Mouse (Mus musculus) telencephalon, adult 2 months (tissue): ENCODE data around the gene Map3k21.
A peak's percentile ranks its signal among the peaks of the same experiment; 100 is the strongest.

Experiments used
- DNase-seq: peaks from one replicate; pipeline ENCODE4 v3.0.0-alpha.2; 2011; ENCODE audit warnings: low read depth, low spot score

Map3k21 gene

DNA sequence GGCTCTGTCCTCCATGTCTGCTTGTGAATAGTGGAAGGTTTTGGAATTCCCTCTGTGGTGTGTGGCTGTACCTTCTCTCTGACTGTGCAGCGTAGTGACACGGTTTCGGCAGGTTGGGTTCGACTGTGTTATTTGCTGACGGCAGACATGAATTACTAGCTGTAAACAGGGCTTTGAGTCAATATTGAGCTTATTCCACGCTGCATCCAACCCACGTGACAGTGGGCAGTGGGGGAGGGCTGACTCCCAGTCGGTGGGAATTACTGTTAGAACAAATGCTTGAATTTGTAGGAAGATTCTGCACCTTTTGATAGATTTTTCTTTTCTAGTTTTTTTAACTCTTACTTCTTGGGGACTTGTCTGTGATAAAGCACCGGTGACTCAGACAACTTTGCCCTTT is 4.1 kb downstream of the Map3k21 start:
- DNase-seq: no peak

DNA sequence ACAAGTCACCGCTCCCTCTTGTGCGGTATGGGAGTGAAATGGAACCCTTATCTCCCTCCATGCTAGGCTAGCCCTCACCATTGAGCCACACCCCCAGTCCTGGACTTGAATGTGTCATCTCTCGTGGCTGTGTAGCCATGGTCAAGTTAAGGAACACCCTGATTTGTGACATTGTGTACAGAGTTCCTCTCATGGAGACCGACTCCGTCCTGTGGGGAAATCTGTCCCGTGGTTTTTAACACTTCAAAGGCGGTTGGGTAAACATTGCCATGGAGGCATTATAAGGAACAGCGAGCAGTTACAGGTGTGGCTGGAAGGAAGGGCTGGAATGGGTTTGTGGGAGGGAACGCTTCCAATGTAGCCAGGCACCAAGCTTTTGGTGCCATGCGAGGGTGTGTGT is 6.8 kb downstream of the Map3k21 start:
- DNase-seq: no peak

DNA sequence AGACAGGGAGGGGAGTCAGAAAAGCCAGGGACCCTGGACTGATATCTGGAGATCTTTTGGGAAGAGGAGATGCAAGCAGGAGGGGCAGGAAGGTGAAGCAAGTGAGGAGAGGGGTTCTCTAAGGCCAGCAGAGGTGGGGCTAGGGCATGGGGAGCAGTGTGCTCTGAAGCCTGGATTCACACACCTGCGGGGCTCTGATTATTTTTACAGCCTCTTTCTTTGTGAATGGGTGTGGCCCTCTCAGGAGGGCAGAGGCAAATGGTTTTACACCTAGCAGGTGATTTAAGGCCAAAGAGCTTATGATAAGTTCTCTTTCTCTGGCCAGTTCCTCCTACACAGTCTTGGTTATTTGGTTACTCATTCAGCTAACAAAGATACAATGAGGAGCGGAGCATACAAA is 8.5 kb downstream of the Map3k21 start:
- DNase-seq: no peak

DNA sequence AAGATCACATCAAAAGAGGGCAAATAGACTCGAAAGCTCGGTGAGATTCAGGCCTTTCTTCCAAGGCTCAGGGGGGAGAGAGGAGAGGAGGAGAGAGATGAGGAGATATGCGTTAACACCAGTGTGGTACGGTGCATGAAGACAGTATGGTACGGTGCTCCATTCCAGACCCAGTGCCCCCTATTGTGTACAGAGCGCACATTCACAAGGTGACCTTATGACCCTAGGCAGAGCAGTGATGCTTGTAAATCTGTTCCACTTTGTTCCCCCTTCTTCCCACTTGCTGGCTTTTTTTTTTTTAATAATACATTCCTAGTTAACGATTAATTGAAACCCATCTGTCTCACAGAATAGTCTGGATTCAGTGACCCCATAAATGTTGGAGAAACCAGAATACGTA is 9.3 kb downstream of the Map3k21 start:
- DNase-seq: no peak

DNA sequence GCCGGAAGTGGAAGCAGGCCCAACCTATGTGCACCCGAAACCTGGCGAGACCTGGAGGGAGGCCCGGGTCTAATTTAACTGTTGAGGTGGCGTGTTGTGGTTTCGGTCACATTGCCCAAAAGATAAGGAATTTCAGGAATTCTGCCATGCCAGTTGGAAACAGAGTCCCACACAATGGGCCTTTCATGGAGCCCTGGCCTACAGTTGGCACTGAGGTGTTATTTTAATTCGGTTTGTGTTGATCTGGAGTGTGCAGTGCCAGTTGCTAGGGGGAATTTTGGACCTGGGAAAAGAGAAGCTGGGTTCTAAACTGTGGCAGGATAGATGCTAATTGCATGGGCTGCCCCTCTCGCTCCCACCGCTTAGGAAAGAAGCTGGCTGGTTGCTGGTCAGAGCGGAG is 10.0 kb downstream of the Map3k21 start:
- no peak for DNase-seq

DNA sequence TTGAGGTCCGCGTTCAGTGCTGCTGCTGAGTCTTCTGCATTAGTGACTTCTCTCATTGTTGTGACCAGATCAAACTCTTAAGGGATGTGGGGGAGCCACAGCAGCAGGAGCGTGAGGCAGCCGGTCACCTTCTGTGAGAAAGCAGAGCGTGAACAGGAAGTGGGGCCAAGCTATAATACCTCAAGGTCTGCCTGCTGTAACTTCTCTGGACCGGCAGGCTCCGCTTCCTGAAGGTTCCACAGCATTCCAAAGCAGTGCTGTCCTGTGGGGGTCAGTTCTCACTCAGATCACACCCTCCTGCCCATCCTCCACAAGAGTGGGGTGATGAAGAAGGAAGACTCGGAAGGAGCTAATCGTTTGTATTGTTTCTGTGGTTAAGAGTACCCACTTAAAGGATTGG is 10.5 kb downstream of the Map3k21 start:
- DNase-seq: no peak

DNA sequence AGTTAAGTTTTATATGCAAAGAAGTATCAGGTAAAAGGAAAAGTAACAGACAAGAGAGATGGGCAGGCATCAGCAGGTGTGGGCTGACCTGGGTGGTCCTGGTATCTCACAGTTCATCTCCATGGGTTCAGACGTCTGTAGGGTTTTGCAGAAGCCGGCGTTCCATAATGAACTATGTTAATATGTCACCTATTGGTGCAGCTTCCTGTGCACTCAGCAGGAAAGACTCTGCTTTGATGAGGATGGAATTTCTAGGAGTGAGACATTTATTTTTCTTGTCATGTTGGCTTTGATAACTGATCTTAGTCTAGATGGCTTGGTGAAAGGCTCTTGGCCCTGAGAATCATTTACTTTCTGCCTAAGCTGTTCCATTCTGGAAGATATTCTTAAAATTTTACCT is 12.1 kb downstream of the Map3k21 start:
- DNase-seq: no peak

DNA sequence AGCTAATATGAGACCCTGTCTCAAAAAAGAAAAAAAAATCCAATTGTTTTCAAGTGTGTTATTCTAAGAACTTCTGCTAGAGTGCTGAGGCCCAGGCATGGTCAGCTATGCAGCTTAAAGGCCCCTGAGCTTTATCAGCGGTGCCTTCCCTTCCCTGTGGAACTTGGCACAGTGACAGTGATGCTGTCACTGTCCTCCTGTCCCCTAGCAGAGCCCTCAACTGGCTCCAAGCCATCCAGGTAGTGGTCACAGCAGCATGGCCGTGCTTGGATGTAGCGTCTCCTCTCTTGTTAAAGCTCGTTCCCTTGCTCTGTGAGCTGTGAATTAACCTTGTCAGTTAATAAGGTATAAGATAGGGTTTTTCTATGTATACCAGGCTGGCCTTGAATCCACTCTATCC is 16.4 kb downstream of the Map3k21 start:
- no peak for DNase-seq

DNA sequence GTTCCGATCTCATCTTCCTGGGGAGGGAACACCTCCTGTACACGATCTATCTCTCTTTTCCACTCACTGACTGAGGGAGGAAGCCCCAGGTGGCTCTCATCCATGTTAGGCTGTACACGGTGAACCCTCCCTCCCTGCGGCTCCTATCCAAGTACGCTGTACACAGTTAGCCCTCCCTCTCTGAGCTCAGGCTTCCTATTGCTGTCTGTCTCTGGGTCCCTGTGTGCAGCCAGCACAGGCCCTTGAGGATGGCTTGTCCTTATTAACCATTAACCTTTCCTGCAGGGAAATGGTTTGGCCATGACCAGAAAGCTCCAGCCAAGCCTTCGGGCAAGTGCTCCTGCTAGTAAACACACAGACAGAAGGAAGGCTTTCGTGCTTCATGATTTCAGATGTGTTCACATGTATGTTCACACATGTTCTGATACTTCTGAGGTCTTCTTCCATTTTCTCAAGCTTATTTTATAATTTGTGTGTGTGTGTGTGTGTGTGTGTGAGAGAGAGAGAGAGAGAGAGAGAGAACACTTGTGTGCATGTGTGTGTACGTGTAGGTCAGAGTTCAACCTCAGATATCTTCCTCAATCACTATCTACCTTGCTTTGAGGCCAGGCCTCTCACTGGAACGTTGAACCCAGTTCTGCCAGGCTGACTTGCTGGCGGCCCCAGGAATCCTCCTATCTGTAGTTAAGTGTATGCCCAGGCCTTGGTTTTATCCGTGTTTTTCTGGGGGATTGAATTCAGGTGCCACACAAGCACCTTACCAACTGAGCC is 20.2 kb downstream of the Map3k21 start:
- no peak for DNase-seq

DNA sequence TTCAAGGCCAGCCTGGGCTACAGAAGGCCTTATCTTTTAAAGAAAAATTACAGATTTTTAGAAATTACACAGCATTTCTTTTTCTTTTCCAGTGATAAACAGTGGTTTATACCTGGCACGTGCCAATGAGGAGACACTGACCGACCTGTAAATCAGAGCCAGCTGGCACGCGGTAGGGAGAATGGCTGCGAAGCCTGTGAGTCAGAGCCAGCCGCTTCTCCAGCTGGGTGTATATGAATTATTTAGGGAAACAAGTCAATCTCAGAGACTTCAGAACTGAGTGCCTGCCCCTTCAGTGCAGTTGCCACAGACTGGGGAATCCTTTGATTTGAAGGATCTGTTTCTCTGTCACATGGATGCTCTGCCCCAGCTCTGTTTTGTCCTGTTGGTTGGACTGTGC is 21.6 kb downstream of the Map3k21 start:
- peak; percentile 12 for DNase-seq

DNA sequence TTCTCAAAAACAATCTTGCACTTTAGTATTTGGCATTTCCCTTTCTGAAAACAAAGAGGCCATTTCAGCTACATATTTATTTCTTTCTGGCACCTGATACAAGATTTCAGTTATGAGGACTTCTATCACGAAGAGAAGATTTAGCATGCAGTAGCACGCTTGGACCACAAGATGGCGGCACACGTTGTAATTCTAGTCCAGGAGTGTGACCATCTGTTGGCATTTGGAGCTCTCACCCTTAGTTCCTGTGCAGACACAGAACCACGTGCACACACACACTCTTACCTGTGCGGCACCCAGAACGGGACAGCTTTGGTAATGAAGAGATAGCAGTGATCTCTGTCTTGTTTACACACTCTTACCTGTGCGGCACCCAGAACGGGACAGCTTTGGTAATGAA is 25.4 kb downstream of the Map3k21 start:
- peak; percentile 41 for DNase-seq

DNA sequence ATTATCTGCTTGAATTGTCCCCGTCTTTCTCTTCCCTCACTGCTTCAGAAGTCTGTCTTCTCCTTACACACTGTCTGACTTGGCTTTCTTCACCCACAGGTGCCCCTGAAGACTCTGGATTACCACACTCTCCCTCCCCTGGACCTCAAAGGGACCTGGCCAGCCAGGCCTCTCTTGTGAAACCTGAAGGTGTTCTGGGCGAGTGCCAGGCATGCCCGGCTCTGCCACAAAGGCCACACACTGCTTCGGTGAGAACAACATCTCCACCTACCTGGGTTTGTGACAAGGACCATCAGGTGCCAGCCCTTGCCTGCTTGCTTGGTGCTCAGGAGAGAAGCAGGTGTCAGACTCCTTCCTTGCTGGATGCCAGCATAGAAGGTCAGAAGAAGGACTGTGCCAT is 34.3 kb downstream of the Map3k21 start:
- DNase-seq: no peak

DNA sequence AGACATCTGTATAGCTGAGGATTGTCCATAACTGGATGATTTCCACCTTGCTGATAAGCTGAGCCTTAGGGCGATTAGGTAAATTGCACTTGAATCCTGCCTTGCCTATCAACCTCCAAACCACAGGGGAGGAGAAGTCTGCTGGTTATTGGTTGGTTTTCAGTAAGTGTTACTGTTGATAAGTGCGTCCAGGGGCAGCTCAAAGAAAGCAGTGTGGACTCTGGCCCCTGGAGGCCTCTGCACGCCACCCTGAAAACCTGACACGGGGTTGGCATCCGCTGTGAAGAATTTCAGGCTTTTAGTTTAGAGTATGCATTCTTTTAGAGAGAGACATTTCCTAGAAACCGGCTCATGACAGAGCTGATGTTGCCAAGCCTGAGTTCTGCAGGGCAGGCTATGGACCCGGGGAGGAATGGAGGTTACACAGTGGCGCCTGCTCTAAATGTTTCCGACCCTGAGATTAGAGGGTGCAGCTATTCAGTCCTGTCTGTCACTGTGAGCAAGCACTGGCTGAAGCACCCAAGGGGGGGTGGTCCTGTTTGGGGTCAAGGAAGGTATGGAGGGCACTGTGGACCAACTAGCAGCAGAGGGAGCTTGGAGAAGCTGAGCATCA is 38.6 kb downstream of the Map3k21 start:
- no peak for DNase-seq

DNA sequence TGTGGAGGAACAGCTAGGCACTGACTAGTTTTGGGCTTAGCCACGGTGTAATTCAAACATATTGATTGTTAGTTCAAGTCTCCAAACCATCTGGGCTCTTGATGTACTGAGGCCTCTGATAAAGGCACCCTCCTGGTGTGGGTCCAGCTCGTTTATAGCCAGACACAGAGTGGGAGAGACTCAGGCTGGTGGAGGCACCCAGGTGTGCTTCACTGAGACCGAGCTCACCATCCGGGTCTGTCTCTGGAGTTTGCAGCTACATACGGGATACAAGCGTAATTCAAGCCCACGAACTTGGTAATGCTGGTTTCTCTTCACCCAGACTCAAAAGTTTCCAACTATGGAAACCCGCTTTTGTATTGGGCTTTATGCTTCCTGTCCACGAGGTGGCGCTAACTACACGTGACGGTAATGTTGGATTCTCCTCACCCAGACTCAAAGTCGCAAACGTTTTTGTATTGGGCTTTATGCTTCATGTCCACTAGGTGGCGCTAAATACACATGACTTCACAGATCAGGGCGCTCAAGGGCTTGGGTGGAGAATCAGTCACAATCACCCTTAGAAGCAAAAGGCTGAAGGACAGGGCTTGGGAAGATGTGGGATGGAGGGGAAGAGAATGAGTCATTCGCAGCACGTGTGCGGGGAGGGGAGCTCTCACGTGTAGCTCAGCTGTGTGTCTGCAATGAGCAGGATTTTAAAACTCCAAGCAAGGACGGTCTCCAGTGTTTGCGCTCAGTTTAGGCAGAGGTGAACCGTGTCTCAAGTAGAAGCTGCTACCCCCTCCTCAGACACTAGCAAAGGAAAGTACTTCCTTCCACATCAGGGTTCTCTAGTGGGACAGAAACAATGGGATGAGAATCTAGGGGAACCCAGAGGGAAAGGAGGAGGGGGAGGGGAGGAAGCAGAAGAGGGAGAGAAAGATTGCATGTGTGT is 40.0 kb downstream of the Map3k21 start:
- peak; percentile 93 for DNase-seq

DNA sequence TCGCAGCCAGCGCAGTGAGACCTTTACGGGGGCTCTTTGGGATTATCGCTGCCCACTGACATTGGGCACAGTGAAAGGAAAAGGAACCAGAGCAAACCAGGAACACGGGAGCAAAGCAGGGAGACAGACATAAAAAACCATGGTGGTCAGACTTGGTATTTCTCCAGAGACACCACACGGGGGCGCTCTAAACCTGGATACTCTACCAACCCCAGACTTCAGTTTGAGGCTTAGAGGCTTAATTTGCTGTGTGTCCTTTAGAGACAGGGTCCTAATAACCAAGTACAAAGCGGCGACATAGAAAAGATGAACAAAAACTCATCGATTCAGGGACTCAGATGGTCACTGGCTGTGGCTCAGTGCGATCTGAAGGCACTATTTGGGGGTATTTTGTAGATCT is 45.4 kb downstream of the Map3k21 start:
- peak; percentile 45 for DNase-seq

DNA sequence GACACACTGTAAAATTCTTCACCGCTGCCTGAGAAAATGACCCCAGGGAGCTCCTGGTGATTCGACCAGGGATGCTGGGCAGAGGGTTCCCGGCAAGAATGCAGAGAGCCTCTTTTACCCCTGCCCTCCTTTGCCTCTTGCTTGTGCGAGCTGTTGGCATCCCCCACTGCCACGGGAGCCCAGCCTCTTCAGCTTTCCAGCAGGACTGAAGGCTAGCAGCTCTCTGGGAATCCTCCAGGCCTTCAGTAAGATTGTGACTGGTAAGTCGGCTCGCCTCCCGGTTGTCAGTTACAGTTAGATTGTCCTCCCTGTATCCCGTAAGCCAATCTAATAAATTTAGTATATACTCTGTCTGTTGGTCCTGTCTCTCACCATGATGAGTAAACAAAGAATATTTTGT is 46.5 kb downstream of the Map3k21 start:
- DNase-seq: no peak

DNA sequence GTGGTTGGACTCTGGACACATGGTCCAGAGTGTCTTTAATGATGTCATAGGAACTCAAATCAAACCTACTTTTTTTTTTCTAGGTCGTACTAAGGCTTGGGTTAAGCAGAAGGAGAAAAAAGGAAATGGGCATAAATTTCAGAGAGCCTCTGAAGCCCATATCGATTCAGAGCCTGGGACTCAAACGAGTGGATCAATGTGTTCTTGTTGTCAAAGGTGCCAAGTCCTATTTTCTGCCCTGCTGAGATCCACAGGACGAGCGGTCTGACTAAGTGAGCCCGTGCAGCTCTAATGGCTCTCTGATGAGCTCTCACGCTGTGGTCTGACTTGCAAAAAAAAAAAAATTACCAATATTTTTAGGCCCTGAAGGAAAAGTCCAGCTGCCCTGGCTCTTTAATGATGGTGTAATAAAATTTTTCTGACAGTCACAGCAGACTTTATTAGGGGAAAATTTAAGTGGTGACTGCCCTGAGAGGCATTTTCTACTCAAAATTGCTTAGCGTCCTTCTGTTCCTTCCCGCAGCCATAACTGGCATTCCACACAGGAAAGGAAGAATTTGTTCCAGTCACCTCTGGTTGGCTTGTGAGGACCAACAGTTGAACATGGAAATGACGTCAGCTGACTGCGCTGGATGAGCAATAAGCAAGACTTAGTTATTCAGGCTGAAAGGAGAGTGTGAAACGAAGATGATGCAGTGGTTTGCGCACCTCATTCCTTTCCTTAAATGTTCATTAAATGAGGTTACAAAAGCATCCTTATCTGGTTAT is 47.2 kb downstream of the Map3k21 start:
- no peak for DNase-seq

DNA sequence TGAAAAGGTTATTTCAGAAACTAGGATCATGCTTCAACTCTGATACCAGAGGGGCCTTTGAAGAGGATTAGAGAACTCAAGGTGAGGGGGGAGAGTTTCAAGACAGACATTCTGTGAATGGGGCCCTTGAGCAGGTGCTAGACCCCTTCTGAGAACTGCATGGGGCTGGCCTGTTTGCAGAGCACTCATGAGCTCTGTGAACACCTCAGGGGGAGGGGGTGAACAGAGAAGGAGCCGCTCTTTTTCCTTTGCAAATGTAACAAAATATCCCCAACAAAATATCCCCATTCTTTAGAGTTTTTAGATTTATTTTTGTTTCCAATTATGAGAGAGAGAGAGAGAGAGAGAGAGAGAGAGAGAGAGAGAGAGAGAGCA is 47.7 kb downstream of the Map3k21 start:
- DNase-seq: no peak

DNA sequence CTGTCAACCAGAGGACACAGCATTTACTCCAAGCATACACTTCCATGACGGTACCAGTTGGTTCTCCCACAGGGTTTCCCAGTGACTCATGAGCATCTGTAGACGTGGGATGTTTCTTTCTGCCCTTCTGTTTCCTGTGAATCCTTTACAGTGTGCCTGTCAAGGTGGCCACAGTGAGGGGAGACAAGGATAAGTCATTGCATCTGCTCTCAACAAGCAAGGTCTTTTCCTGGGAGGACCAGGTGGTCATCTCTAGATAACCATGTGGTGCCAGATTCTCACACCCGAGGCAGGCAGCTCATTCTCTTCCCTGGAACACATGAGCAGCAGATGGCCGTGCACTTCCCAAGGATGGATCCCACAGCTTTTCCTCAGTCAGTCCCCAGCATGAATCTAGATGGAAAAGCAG is 49.1 kb downstream of the Map3k21 start:
- peak; percentile 94 for DNase-seq

DNA sequence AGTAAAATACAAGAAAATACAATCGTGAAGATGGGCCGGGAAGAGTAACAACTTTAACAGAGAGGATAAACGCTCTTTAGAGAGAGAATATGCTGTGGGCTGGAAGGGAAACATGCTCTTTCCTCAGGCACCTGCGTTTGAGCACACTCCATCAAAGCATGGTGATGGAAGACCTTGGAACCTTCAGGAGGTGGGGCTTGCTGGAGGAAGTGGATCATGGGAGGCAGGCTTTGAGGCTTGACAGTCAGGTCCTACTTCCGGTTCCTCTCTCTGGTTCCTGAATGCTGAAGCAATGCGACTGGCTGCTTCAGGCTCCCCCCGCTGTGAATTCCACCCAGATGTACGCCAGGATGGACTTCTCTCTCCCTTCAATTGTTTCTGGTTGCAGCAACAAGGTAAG is 49.8 kb downstream of the Map3k21 start:
- DNase-seq: no peak

DNA sequence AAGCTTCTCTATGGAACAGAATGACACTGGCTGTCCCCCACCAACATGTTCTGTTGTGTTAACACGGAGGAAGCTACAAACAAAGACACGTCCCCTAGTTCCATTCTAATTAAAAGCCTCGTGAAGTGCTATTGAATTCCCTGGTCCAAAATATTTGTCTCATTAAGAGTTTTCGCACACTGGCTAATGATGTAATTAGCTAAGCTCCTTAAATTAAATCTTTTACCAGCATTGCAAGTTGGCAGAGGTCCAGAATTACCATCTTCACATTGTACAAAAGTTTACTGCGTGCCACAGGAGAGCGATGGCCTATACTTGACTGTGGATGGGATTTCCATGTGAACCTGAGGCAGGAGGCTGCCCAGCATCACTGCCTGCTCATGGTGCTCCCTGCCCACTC is 51.5 kb downstream of the Map3k21 start:
- no peak for DNase-seq

DNA sequence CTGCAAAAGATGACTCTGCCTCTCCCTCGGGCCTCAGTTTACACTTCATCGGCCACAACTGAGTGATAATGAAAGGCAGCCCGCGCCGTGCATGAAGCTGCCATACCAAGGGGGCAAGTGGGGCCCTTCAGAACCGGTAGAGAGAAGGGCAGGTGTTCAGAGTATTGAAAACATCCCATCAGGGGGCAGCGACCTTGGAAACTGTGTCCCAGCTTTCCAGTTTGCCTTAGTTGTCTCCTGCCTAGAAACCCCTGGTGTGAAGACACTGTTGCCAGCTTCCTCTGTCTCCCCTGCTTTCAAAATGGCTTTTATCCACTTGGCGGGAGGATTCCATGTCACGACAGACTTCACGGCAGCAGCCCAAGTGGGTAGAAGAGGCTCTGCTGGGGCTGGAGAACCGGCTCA is 53.6 kb downstream of the Map3k21 start:
- DNase-seq: no peak
